Mouse (Mus musculus) gastrocnemius, postnatal 25 days (tissue): ENCODE data around the gene Prss34. TPM values are rescaled to one million over a fixed set of nuclear protein-coding genes. Genes with fewer than 3 reads are reported as not detected.

ENCODE experiments used
- DNase-seq: peaks from one replicate; pipeline ENCODE4 v3.0.0; 2022
- total RNA-seq, 2 experiments: library from RNA; stranded (reverse); gene quantifications; 1 replicate in 1 of 2; 2 replicates in 1 of 2; pipeline ENCODE4 v1.2.3; 2021

Gene Prss34
- total RNA-seq, 2 experiments from 2014 or later = 0.59 to 1.2 TPM

GRCm38 (mm10) chr17:25318354-25318753, 20.2 kb downstream of the Prss34 start, which contains the start of gene Prss29:
Gene Prss29, plus strand, starts transcription at chr17:25318654.
- no peak for DNase-seq

DNA sequence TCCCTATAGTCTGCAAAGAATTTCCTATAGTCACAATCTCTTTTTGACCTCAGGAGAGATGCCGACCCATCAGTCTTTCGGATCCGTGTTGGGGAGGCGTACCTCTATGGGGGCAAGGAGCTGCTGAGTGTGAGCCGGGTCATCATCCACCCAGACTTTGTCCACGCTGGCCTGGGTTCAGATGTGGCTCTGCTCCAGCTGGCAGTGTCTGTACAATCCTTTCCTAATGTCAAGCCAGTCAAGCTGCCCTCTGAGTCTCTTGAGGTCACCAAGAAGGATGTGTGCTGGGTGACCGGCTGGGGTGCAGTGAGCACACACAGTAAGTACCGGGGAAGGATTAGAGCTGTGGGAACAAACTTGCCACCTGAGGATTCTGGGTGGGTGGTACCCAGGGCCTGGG, 22.6 kb downstream of the Prss34 start:
- no peak for DNase-seq

DNA sequence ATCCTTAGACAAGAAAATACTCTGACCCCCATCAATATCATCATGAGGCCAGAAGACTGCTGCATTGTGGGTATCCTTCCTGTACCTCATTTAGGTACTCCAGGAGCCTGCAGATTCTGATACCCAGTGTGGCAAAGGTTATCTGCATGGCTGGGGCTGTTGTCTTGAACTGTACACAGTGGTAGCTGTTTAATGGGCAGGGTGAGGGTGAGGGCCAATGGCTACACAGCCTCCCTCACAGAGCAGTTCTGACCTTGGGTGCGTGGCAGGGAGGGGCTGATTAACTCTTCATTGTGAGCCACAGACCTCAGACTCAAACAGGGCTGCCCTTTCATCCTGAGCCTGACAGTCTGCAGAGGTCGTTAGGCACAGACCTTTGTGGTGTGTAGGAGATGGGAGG, 24.7 kb downstream of the Prss34 start:
- no peak for DNase-seq

DNA sequence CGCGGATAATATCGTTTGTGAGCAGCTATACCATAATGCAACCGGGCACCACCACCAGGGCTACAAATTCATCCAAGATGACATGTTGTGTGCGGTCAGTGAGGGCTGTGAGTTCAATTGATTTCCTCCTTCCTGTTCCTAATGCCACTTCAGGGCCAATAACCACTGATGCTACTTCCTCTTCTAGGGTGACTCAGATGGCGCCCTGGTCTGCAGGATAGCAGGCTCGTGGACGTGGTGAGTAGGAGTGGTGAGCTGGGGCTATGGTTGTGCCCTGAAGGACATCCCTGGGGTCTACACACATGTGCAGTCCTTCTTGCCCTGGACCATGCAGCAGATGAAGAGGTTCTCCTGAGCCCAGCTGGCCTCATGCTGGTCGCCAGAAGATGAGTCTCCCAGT, 34.1 kb downstream of the Prss34 start:
- DNase-seq = no peak

GRCm38 (mm10) chr17:25333943-25334342, 35.7 kb downstream of the Prss34 start:
- no peak for DNase-seq

GRCm38 (mm10) chr17:25338218-25338617, 40.0 kb downstream of the Prss34 start:
- no peak for DNase-seq

GRCm38 (mm10) chr17:25340003-25340402, 41.8 kb downstream of the Prss34 start:
- no peak for DNase-seq

DNA sequence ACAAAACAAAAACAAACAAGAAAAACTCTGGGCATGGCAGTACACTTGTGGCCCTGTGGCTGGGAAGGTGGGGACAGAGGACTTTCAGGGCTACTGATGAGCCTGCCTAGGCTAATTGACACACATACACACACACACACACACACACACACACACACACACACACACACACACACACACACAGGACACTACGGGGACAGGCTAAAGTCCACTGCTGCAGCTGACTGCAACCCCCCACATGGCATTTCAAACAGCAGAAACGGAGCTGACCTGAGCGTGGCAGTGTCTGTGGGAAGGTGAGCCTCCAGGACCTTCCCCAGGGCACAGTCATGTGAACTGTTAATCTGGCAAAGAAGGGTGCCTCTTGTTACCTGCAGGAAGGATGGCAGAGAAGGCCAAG, 43.3 kb downstream of the Prss34 start:
- DNase-seq = no peak

DNA sequence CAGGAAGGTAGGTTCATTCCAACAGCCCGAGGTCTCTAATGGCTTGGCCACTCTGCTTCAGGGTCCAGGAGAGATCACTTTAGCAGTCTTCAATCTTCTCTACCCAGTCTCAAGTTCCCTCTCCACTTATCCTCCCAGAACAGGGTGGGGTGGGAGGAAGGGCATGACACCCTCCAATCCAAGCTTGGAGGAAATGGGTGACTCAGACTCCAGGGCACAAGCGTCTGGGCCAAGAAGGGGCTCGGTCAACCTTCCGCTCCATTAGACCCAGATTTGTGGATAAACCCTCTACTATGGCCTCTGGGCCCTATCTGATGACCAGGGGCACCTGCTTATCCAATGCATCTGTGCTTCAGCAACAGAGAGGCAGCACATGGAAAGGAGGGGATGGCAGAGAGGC, 47.3 kb downstream of the Prss34 start, which contains the start of gene Tpsab1:
Tpsab1 (minus strand) TSS at position 101 of the 400 bp plus-strand sequence.
- DNase-seq = no peak

Other genes starting within 250 kb of the Prss34 start
- gene Tmem204, start 214.8 kb upstream of the Prss34 start, total RNA-seq = 10 to 100 TPM in 1 of 2 experiments, 1 to 10 TPM in 1; 9.4 to 11.0 TPM
- 1 to 10 TPM; 5.8 to 5.9 TPM for gene Telo2, start 182.4 kb upstream of the Prss34 start, total RNA-seq
- gene Ptx4, start 177.6 kb upstream of the Prss34 start, total RNA-seq = 1 to 10 TPM; 4.4 to 6.6 TPM
- 10 to 100 TPM; 11.7 to 13.1 TPM for gene Clcn7, start 165.0 kb upstream of the Prss34 start, total RNA-seq
- not detected for gene Ccdc154, start 135.9 kb upstream of the Prss34 start, total RNA-seq
- not detected for gene Gm38655, start 122.9 kb upstream of the Prss34 start, total RNA-seq
- gene BC003965, start 113.8 kb upstream of the Prss34 start, total RNA-seq = 10 to 100 TPM; 12.5 to 14.3 TPM
- 1 to 10 TPM; 4.4 to 4.5 TPM for gene Unkl, start 110.0 kb upstream of the Prss34 start, total RNA-seq
- gene Gnptg, start 58.3 kb upstream of the Prss34 start, total RNA-seq = 10 to 100 TPM; 12.9 to 15.9 TPM
- 10 to 100 TPM; 17.2 to 18.1 TPM for gene Tsr3, start 58.2 kb upstream of the Prss34 start, total RNA-seq
- not detected for gene Baiap3, start 42.0 kb upstream of the Prss34 start, total RNA-seq
- gene Ube2i, start 23.8 kb upstream of the Prss34 start, total RNA-seq = 10 to 100 TPM; 59.1 to 62.2 TPM
- gene Prss28, start 10.3 kb downstream of the Prss34 start, total RNA-seq = not detected
- gene Prss29, start 20.3 kb downstream of the Prss34 start, total RNA-seq = not detected
- 1 to 10 TPM; 1.3 to 3.1 TPM for gene Tpsab1, start 47.2 kb downstream of the Prss34 start, total RNA-seq
- gene Tpsb2, start 67.9 kb downstream of the Prss34 start, total RNA-seq = 1 to 10 TPM; 3.4 to 7.6 TPM
- not detected for gene Tpsg1, start 70.9 kb downstream of the Prss34 start, total RNA-seq
- gene Cacna1h, start 135.4 kb downstream of the Prss34 start, total RNA-seq = 1 to 10 TPM; 1.5 to 1.6 TPM
- gene Tekt4, start 156.2 kb downstream of the Prss34 start, total RNA-seq = not detected
- gene Sstr5, start 198.9 kb downstream of the Prss34 start, total RNA-seq = not detected